Mouse (Mus musculus) layer of hippocampus, postnatal 25 days (tissue): ENCODE results near the gene Ncf4. TPM values are rescaled to one million over a fixed set of nuclear protein-coding genes. Genes with fewer than 3 reads are reported as not detected.

Experiments
- DNase-seq, 2 experiments: peaks; one replicate each; pipeline ENCODE4 v3.0.0; 2022; ENCODE audit warnings: mixed read lengths in 2 of 2, low spot score in 1 of 2; ENCODE audit errors: extremely low spot score in 1 of 2
- total RNA-seq, 2 experiments: library from RNA; stranded (reverse); gene quantifications; 2 replicates each; pipeline ENCODE4 v1.2.3; 2021

The Ncf4 gene
- total RNA-seq, result 1 to 10 TPM; 1.1 to 1.3 TPM

DNA sequence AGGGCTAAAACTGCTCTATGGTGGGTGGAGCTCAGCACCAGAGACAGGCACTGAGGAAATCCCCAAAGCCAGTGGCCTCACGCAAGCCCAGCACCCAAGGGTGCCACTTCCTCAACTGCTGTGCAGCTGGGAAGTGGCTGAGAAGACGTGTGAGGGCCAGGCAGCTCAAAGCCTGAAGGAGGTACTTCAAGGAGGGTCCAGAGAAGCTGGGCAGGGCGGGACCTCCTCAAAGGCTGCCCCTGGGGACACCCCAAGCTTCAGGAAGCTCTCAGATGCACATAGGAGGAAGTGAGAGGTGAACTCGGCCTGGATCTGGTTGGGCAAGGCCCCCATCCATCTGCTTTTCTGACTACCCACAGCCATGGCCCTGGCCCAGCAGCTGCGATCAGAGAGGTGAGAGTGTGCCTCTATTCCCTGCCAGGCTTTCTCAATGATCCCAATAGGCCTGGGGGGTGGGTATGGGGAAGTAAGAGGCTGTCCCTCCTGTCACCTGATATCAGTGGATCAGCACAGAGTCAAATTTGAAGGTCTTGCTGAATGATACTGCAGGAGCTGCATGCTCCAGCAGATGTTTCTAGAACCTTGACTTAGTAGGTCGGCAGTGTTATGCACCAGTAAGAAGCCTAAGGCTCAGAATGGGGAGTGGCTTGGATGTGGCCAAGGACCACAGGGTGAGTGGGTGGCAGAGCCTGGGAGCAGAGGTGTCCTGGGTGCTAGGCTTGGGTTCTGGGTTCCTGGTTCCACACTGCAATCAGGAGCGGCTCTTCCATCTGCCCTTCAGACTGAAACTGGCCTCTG, at the start of gene Ncf4:
Gene Ncf4, plus strand, starts transcription at position 107 of the 798 bp plus-strand sequence.
- no peak for DNase-seq

DNA sequence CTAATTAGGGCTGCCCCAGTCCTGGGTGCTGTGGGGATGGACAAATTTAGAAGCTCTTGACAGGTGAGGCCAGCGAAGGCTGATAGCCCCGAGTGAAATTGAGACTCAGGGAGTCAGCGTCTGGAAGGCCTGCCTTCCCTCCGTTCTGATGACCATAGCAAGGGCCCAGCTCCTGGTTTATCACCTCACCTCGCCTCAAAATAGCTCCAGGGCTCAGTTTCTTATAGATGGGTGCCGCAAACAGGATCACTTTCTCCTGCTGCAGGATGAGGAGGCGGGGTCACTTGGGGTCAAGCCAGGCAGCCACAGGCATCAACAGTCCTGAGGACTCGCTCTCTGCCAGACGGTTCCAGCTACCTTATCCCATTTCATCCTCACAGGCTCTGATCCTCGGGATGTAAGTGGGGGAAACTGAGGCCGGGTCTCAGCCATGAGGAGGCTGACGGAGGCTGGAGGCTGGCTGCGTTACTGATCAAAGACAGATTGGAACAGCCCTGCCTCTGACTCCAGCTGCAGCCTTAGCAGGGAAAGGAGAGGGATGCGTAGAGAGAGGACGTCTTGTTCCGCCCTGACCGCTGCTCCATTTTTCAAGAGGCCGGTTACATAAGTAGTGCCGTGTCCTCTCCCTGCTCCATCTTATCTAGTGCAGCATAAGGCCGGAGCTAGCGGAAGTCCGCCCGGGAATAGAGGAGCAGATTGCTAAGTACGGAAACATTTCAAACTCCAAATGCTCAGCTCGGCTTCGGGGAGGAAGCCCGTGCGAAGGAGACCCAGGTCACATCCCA, 49.3 kb upstream of the Ncf4 start:
- DNase-seq, result no peak

DNA sequence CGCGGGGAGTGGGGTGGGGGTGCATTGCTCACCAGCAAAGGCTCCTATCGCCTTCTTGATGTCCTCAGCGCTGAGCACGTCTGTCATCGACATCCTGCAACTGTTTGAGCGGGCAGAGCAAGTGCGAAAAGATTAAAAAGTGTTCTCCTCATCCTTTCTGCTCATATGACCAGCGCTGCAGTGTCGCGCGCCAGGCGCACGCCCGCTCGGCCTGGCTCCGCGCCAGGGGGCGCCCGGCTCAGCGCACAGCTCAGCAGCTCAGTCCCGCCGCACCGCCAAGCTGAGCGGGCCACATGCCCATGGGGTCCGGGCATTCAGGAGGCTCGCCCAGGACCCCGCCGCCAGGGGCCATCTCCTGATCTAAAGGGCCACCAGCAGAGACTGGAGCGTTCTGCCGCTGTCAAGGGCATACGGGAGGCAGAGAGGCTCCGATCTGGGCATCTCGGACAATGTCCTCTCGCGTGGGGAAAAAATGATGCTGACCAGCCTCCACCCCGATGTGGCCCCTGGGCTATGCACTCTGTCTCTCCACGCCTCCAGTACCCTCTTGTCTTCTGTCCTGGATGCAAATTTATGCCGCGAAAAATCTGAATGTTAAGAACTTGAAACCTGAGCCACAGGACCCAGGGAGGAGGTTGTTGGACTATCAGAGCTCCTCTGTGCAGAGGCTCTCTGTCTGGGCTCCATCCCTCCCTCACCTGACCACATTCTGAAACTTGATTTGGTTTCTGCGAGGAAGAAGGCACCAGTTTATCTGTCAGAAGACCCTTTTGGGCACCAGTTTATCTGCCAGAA, 40.4 kb upstream of the Ncf4 start:
- DNase-seq, result peak in 1 of 2 experiments; percentile 52

DNA sequence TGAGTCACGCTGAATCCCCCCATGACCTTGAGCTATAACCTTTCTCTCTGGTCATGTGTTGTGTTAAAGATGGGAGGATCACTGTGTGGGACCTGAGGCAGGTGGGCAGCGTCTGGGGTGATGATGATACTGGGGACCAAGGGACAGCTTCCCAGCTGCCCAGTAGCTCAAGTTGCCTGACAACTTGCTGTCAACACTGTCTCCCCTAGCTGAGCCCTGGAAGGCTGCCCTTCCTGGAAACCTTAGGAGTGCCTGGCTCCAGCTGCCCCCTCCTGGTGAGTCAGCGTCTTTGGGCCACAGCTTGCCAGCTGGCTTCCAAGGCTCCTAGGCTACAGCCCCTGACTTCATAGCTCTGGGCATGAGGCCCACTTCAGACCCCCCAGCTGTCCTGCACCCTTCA, 39.4 kb upstream of the Ncf4 start:
- DNase-seq, result peak in 1 of 2 experiments; percentile 18

DNA sequence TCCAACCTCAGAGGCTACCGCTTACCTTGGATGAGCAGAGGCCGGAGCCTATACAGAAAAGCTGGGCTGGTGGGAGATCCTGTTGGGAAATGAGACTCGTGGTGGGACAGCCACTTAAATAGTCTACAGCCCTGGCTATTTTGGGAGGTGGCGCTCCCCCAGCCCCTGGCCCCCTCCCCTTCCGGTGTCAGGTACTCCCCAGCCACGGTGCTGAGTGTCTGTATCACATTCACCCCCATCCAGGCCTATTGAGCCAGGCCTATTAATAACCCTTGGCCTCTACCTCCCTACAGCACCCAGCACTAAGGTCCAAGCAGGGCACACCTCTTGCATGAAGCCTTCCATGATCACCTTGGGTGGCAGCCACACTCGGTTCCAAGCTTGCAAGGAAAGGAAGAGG, 38.3 kb upstream of the Ncf4 start, which contains the start of gene Pvalb:
Gene Pvalb, minus strand, starts transcription at position 89 of the 400 bp plus-strand sequence.
- no peak for DNase-seq

DNA sequence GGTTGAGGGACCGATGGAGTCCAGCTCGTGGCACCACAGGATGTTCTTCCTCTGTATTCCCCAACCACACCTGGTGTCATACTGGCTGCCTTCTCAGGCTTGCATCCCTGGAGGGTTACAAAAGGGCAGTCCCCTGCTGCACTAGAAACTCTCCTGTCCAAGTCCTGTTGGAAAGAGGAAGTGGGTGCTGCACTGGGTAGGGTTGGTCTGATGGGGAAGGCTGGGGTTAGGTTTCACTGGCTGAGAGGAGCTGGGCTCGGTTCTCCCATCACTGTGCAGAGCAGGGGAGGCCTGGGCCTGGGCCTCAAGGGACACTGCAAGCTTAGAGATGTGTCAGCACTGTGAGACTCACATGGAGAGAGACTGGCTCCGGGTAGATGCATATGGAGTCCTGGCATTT, 34.4 kb upstream of the Ncf4 start:
- no peak for DNase-seq

DNA sequence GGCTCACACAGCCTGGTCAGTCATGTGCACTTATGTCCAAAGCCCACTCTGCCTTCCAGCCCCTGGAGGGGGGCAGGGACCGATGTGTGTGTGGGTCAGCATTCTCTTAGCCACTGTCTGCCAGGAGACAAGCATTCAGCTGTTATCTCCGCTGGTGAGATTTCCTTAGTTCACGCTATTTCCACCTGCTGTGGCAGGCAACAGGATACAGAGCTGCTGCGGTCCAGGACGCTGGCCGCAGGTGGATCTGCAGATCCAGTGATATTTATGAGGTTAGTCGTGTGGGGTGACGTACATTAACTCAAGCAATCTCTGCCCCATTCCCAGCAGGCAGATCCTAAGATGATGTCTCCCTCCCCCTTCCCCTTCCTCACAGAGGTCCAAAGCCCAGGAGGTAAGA, 33.2 kb upstream of the Ncf4 start:
- no peak for DNase-seq

DNA sequence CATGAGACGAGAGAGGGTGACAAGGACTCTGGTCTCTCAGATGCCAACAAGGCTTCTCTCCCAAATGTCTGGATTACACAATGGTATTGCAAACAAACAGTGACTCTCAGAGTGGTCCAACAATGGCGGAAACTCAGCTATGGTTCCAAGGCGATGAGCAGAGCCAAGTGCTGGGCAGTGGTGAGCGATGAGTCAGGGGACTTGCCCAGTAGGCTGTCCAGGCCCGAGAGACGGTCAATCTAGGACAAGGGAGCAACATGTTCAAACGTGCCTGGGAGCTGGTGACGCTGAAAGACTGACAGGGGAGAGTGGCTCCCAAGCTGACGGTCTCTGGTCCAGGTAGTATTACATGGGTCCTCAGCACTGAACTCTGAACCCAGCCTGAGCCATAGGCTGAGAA, 29.3 kb upstream of the Ncf4 start:
- DNase-seq, result no peak

DNA sequence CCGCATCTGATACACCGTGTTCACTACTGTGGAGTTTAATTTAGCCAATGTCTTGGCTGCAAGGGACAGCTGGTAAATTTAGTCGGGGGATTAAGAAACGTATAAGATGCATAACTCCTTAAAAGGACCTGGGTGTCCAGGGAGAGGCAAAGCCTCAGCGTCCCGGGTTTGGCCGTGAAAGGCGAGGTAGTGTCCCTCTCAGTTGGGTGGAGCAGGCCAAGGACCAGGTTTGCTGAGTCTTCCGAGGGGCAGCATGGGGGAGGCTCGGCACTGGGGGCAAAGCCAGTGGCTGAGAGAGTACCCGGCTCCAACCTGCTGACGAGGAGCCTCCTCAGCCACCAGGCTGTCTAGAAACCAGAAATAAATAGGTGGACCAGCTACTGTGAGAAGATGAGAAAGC, 16.8 kb upstream of the Ncf4 start:
- DNase-seq, result no peak

DNA sequence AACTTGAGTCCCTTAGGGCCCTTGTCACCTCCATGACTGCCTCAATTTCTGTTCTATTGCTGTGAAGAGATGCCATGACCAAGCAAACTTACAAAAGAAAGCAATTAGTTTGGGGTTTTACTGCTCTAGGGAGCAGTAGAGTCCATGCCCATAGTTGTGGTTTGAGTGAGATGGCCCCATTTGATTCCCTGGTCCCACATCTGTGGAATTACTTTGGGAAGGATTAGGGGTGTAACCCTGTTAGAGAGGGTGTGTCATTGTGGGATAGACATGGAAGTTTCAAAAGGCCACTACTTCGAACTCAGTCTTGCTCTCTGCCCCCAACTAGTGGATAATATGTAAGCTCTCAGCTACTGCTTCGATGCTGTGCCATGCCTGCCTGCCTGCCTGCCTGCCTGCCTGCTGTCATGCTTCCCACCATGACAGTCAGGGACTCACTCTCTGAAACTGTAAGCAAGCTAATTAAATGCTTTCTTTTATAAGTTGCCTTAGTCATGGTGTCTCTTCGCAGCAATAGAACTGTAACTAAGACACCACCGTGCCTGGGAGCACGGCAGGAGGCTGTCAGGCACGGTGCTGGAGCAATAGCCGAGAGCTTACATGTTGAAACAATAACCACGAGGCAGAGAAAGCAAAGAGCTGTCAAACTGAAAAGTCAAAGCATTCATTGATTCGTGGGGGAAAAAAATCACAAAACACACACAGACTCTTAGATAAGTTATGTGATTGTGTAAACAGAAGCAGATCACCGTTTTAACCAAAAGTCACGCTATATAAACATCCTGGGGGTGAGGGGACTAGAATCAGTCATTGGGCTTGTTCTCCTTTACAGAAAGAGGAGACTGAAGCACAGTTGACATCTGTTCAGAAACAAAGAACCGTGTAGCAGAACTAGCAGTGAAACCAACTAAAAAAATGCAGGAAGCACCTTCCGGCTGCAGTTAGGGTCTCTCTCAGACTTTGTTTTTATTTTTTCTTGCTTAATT, 13.0 kb upstream of the Ncf4 start:
- no peak for DNase-seq

DNA sequence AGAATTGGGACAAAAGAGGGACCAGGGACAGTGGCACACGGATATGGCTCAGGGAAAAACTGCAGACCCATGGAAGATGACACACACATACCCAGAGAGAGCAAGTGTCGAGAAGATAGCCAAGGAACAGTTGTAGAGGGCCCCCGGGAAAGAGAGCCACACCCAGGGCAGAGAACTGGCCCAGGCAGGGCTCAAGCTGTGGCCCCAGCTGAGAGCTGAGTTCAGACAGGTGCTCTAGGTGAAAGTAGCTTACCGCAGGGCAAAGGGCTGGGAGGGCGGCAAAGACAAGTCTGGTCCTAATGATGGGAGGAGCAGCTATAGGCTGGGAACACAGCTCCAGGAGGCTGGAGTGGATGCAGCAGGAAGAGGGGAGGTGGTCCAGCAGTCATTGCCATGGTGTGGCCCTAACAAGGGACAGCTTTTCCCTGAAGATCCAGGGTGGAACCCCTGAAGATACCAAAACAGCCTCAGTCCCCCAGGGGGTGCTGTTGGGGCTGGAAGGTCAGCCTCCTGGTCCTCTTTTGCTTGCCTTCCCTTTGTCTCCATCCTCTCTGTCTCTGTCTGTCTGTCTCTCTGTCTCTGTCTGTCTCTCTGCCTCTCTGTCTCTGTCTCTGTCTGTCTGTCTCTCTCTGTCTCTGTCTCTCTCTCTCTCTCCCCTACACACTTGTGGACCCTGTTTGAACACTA, 9.6 kb upstream of the Ncf4 start:
- no peak for DNase-seq

DNA sequence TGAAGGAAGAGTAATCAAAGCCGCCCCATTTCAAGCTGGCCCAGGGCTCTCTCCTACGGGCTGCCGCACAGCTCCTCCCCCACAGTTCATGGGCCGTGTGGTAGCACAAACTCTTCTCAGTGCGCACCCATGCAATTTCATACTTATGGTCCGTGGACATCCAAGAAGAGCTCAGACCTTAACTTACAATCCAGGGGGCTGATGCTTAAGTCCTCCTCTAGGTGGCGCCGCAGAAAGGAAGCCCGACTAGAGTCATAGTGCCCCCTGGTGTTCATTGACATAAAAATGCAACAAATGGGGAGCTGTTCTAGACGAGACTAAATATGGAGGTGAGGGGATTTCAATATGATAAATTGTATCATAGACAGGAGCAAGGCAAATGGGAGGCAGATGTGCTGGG, 5.1 kb upstream of the Ncf4 start:
- peak; percentile 31 to 63 for DNase-seq

DNA sequence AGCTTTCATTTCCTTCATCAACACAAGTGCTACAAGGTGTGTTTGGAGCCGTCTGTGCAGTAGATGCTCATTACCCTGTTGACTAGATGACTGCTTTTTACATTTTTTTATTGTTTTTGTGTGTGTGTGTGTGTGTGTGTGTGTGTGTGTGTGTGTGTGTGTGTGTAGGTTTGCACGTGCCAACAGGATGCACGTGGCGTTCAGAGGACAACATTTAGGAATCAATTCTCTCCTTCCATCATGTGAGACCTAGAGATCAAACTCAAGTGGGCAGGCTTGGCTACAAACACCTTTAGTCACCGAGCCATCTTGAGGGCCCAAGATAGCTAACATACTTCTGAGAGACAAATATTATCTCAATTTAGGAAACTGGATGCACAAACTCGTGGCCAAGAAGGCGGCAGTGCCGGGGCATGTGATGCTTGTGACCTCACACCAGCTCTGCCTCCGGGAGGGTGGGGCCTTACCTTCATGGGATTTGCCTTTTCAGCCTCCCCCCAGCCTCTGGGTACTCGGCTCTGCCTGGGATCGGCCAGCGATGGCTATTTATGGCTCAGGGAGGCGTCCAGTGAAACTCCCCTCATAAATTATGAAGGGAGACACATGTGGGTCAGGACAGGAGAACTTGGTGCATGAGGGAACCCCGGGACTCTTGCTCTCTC, 4.5 kb upstream of the Ncf4 start:
- DNase-seq, result no peak

DNA sequence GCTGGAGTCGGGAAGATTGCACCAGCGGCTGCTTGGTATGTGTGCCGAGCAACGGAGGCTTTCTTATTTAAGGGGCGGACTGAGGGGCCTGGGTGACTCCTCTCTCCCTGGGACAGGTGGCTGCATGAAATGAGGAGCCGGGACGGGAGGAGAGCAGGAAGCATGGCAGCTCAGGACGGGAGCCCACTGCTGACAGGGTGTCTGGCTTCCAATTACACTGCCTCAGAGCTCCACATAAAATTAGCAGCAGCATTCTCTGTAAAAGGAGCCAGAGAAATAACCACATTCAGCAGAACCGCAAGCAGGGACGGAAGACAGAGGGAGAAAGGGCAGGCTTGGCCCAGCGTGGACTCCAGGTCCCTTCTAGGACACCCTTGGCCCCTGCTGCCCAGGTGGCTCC, 3.3 kb upstream of the Ncf4 start:
- DNase-seq, result no peak

DNA sequence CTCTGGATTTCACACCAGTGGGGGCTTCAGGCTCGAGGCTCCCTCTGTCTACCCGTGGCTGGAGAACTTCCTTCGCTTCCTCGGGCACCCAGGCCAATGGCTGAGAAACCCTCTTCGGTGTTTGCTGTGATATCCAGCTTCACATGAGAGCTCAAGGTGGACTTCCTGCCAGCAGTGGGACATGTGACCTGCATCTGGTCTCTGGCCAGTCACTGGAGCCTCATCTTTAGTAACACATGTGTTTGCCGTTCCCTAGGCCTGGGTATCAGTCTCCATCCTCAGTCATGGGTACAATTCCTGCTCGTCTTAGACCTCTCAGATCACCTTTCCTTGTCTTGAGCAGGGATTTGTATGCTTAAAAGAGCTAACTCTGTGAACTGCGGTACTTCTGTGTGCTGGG, 1.5 kb upstream of the Ncf4 start:
- no peak for DNase-seq

DNA sequence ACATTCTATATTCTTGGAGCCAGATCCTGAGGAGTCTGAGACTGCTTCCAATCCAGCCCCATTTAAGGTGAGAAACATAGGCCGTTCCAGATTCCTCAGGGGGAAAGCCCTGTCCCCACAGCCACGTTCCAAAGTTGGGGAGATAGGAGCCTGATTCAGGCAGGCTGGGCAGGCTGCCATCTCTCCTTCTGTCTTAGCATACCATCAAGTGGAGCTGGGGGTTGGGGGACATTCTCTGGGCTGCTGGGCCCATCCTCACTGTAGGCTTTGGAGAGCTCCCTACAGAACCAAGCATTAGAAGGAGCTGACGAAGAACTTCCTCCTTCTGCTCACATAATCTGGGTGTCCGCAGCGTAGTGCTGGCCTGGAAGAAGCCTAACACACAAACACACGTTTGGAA, 827 bp upstream of the Ncf4 start:
- no peak for DNase-seq

DNA sequence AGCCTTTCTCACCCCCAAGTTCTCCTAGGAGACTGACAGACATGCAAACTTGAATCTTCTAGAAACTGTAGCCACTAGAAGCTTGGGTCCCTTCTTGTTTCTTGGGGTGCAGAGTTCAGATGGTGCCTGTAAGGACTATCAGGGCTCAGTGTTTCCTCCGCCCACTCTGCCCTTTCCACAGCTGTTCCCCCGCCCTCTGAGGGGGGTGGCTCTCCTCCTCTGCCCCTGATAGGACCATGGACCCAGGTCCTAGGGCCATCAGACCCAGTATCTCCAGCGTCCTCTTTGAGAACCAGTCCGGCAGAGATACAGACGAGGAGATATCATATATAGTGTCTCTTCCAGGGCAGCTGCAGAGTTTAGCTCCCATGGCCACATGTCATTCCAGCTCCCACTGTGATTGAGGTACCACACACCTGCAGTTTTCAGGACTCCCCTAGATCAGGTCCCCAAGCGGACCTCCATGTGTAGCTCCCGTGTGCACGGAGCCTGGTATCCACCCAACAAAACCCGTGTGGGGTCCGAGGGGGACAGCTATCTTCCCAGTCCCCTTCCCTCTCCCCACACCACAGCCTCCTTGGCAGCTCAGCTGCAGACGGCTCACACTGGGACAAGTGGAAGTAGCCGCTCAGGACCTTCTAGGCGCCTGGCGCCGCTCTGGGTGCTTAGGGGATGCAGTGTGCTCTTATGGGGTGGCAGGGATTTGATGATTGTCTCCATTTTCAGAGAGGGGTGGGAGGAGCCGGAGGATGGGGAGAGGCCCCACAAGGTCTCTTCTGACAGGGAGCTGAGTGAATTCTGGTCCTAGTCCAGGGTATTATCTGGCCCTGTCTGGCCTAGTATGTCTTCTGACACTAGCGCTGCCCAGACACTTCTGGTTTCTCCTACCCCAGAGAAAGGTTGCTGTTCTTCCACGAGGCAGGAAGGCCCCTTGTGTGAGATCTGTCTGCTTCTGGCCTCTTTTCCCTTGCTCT, 1.8 kb downstream of the Ncf4 start:
- DNase-seq, result no peak

DNA sequence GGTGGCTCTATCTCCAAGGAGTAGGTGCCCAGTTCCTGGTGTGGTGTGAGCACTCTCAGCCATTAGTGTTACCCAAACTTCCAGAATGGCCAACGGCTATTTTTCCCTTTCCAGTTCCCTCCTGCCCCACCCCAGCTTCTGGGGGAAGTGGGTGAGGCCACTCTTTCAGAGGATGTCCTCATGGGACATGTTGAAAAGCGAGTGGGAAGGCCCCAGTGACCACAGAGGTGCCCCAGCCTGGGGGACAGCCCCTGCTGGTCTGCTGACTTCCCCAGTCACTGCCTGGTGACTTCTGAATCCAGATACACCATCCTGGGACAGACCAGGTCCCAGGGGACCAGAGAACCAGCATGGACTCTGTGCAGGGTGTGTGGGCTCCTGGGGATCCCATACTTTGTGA, 3.1 kb downstream of the Ncf4 start:
- no peak for DNase-seq
